Mouse (Mus musculus): ENCODE data around the gene Lamb3. TPM values are rescaled to one million over a fixed set of nuclear protein-coding genes. Genes with fewer than 3 reads are reported as not detected.

The Lamb3 gene
- polyA plus RNA-seq, 1 experiment: 2.7 TPM

GRCm38 (mm10) chr1:193380877-193381276, 173.4 kb downstream of the Lamb3 start:
- no peak overlapping the region for H3K27ac ChIP-seq (ENCODE audit: insufficient read depth, low read depth, low read length)
- 95% methylated on average over 5 of the region's 5 CpGs for WGBS
- no peaks in the 10 kb centered on the region for H3K4me1 ChIP-seq (ENCODE audit: control insufficient read depth, insufficient read depth, low read length)
- no peak for DNase-seq
- no peak for TF ChIP-seq POLR2A (IDR thresholded peaks at IDR 0.05; ENCODE audit: low read depth, low read length)
- no peaks in the 10 kb centered on the region for H3K36me3 ChIP-seq (ENCODE audit: control insufficient read depth, insufficient read depth, low read length)
- H3K27me3 ChIP-seq (replicated peaks; ENCODE audit: control insufficient read depth, insufficient read depth, low read length): no peaks in the 10 kb centered on the region
- H3K4me3 ChIP-seq (ENCODE audit: insufficient read depth, low read depth, low read length): no peak overlapping the region

GRCm38 (mm10) chr1:193381597-193382404, 174.3 kb downstream of the Lamb3 start:
- Histone ChIP-seq H3K27me3 (replicated peaks; ENCODE audit: control insufficient read depth, insufficient read depth, low read length) (no peaks in the 10 kb centered on the region), H3K4me3 (ENCODE audit: insufficient read depth, low read depth, low read length) (no peak overlapping the region), H3K27ac (ENCODE audit: insufficient read depth, low read depth, low read length) (no peak overlapping the region), H3K4me1 (ENCODE audit: control insufficient read depth, insufficient read depth, low read length) (0 out of 2 replicates have a peak, but pooled peaks cover 2% of the 10 kb centered on the region), H3K36me3 (ENCODE audit: control insufficient read depth, insufficient read depth, low read length) (no peaks in the 10 kb centered on the region)
- no peak for TF ChIP-seq CTCF (conservative IDR thresholded peaks at IDR 0.05; ENCODE audit: insufficient read depth, insufficient read length, low read depth, low read length)
- no peak for TF ChIP-seq POLR2A (IDR thresholded peaks at IDR 0.05; ENCODE audit: low read depth, low read length)
- no peak for DNase-seq
- 42% methylated on average over 11 of the region's 11 CpGs for WGBS

GRCm38 (mm10) chr1:193382435-193382834, 174.9 kb downstream of the Lamb3 start:
- no peak for TF ChIP-seq CTCF (conservative IDR thresholded peaks at IDR 0.05; ENCODE audit: insufficient read depth, insufficient read length, low read depth, low read length)
- no peak for TF ChIP-seq POLR2A (IDR thresholded peaks at IDR 0.05; ENCODE audit: low read depth, low read length)
- Histone ChIP-seq H3K27ac (ENCODE audit: insufficient read depth, low read depth, low read length) (no peak overlapping the region), H3K36me3 (ENCODE audit: control insufficient read depth, insufficient read depth, low read length) (no peaks in the 10 kb centered on the region), H3K4me1 (ENCODE audit: control insufficient read depth, insufficient read depth, low read length) (0 out of 2 replicates have a peak, but pooled peaks cover 2% of the 10 kb centered on the region), H3K4me3 (ENCODE audit: insufficient read depth, low read depth, low read length) (no peak overlapping the region), H3K27me3 (replicated peaks; ENCODE audit: control insufficient read depth, insufficient read depth, low read length) (no peaks in the 10 kb centered on the region)
- DNase-seq: peak; percentile 29
- WGBS: 6% methylated on average over 8 of the region's 8 CpGs

GRCm38 (mm10) chr1:193382841-193383462, 175.5 kb downstream of the Lamb3 start:
- Histone ChIP-seq H3K27me3 (replicated peaks; ENCODE audit: control insufficient read depth, insufficient read depth, low read length) (no peaks in the 10 kb centered on the region), H3K36me3 (ENCODE audit: control insufficient read depth, insufficient read depth, low read length) (no peaks in the 10 kb centered on the region), H3K27ac (ENCODE audit: insufficient read depth, low read depth, low read length) (no peak overlapping the region), H3K4me3 (ENCODE audit: insufficient read depth, low read depth, low read length) (no peak overlapping the region), H3K4me1 (ENCODE audit: control insufficient read depth, insufficient read depth, low read length) (0 out of 2 replicates have a peak, but pooled peaks cover 2% of the 10 kb centered on the region)
- WGBS: 9% methylated on average over 8 of the region's 8 CpGs
- TF ChIP-seq POLR2A (IDR thresholded peaks at IDR 0.05; ENCODE audit: low read depth, low read length) (no peak), CTCF (conservative IDR thresholded peaks at IDR 0.05; ENCODE audit: insufficient read depth, insufficient read length, low read depth, low read length) (peak; percentile 68)
- DNase-seq: peak; percentile 56

- no peak overlapping the region for H3K27ac ChIP-seq (ENCODE audit: insufficient read depth, low read depth, low read length)
- no peak overlapping the region for H3K4me3 ChIP-seq (ENCODE audit: insufficient read depth, low read depth, low read length)
- DNase-seq: peak; percentile 91
- H3K27me3 ChIP-seq (replicated peaks; ENCODE audit: control insufficient read depth, insufficient read depth, low read length): no peaks in the 10 kb centered on the region
- TF ChIP-seq POLR2A (IDR thresholded peaks at IDR 0.05; ENCODE audit: low read depth, low read length) (no peak), CTCF (conservative IDR thresholded peaks at IDR 0.05; ENCODE audit: insufficient read depth, insufficient read length, low read depth, low read length) (peak; percentile 98)
- H3K36me3 ChIP-seq (ENCODE audit: control insufficient read depth, insufficient read depth, low read length): no peaks in the 10 kb centered on the region
- H3K4me1 ChIP-seq (ENCODE audit: control insufficient read depth, insufficient read depth, low read length): 0 out of 2 replicates have a peak, but pooled peaks cover 2% of the 10 kb centered on the region
- WGBS: 1% methylated on average over 5 of the region's 5 CpGs
Observed at GRCm38 (mm10) chr1:193386136-193386535, 178.6 kb downstream of the Lamb3 start.

- 0 out of 2 replicates have a peak, but pooled peaks cover 2% of the 10 kb centered on the region for H3K4me1 ChIP-seq (ENCODE audit: control insufficient read depth, insufficient read depth, low read length)
- no peaks in the 10 kb centered on the region for H3K36me3 ChIP-seq (ENCODE audit: control insufficient read depth, insufficient read depth, low read length)
- TF ChIP-seq POLR2A (IDR thresholded peaks at IDR 0.05; ENCODE audit: low read depth, low read length) (no peak), CTCF (conservative IDR thresholded peaks at IDR 0.05; ENCODE audit: insufficient read depth, insufficient read length, low read depth, low read length) (no peak)
- 54% methylated on average over 2 of the region's 2 CpGs for WGBS
- no peaks in the 10 kb centered on the region for H3K27me3 ChIP-seq (replicated peaks; ENCODE audit: control insufficient read depth, insufficient read depth, low read length)
- no peak overlapping the region for H3K27ac ChIP-seq (ENCODE audit: insufficient read depth, low read depth, low read length)
- no peak for DNase-seq
- no peak overlapping the region for H3K4me3 ChIP-seq (ENCODE audit: insufficient read depth, low read depth, low read length)
Observed at GRCm38 (mm10) chr1:193387241-193387640, 179.7 kb downstream of the Lamb3 start.

GRCm38 (mm10) chr1:193389505-193389904, 182.0 kb downstream of the Lamb3 start:
- DNase-seq: no peak
- TF ChIP-seq POLR2A (IDR thresholded peaks at IDR 0.05; ENCODE audit: low read depth, low read length): no peak
- no peak for TF ChIP-seq CTCF (conservative IDR thresholded peaks at IDR 0.05; ENCODE audit: insufficient read depth, insufficient read length, low read depth, low read length)
- no peak overlapping the region for H3K4me3 ChIP-seq (ENCODE audit: insufficient read depth, low read depth, low read length)

More at GRCm38 (mm10) chr1:193389505-193389904, 182.0 kb downstream of the Lamb3 start:
- 0 out of 2 replicates have a peak, but pooled peaks cover 2% of the 10 kb centered on the region for H3K4me1 ChIP-seq (ENCODE audit: control insufficient read depth, insufficient read depth, low read length)
- no peak overlapping the region for H3K27ac ChIP-seq (ENCODE audit: insufficient read depth, low read depth, low read length)
- H3K27me3 ChIP-seq (replicated peaks; ENCODE audit: control insufficient read depth, insufficient read depth, low read length): no peaks in the 10 kb centered on the region
- 44% methylated on average over 3 of the region's 3 CpGs for WGBS
- H3K36me3 ChIP-seq (ENCODE audit: control insufficient read depth, insufficient read depth, low read length): no peaks in the 10 kb centered on the region
